Comparison of ENCODE assay signal across 20 mouse cellular contexts in genomic region chr11:69576307-69576706, GRCm38 (mm10). TPM values are rescaled to one million over a fixed set of nuclear protein-coding genes. Genes with fewer than 3 reads are reported as not detected.
DNase-seq lines count a peak whose midpoint lies in the region; ATAC-seq and TF ChIP-seq lines count a peak whose summit lies in the region.
"Had no signal": no experiment of that assay in that cellular context is flagged by ENCODE, and none has a peak within 500 bp of the region (broad histone marks: within the 10 kb centered on the region; RNA-seq: fewer than 3 reads in every experiment).

No protein-coding gene starts in this region.

- no peak overlapping the region for H3K27ac ChIP-seq in forebrain, embryonic 10.5 days
- no peak overlapping the region for H3K27ac ChIP-seq in forebrain, embryonic 15.5 days (replicated peaks)
- no peak overlapping the region for H3K27ac ChIP-seq in forebrain, postnatal 0 days (ENCODE audit: low read depth, low read length)
- H3K27ac ChIP-seq: heart, embryonic 10.5 days; hindbrain, embryonic 15.5 days; intestine, embryonic 15.5 days; left cerebral cortex, adult 2 months; limb, embryonic 10.5 days; midbrain, embryonic 10.5 days had no signal

- H3K9ac ChIP-seq in forebrain, embryonic 15.5 days (replicated peaks): no peak overlapping the region
- H3K9ac ChIP-seq in forebrain, postnatal 0 days: 0 out of 2 replicates have a peak overlapping the region, but pooled peaks have one; percentile 10
- H3K9ac ChIP-seq: hindbrain, embryonic 15.5 days; intestine, embryonic 15.5 days had no signal

- H3K9me3 ChIP-seq in forebrain, embryonic 10.5 days: no peaks in the 10 kb centered on the region
- H3K9me3 ChIP-seq in forebrain, embryonic 15.5 days: no peaks in the 10 kb centered on the region
- H3K9me3 ChIP-seq in megakaryocyte, embryonic 14.5 days: no peaks in the 10 kb centered on the region
- H3K9me3 ChIP-seq in forebrain, postnatal 0 days (ENCODE audit: low read length): no peaks in the 10 kb centered on the region
- H3K9me3 ChIP-seq: heart, embryonic 10.5 days; hindbrain, embryonic 15.5 days; intestine, embryonic 15.5 days; limb, embryonic 10.5 days; midbrain, embryonic 10.5 days had no signal

- WGBS in forebrain, embryonic 10.5 days: 83% methylated on average over 5 of the region's 5 CpGs
- WGBS in forebrain, embryonic 15.5 days: 83% methylated on average over 5 of the region's 5 CpGs
- WGBS in forebrain, postnatal 0 days: 78% methylated on average over 5 of the region's 5 CpGs

- ATAC-seq in forebrain, embryonic 15.5 days (replicated peaks): no peak
- ATAC-seq in megakaryocyte, adult 5-6 weeks (ENCODE audit: poor library complexity, severe bottlenecking): no peak
- ATAC-seq in forebrain, postnatal 0 days: no peak
- ATAC-seq: intestine, embryonic 15.5 days had no signal

- peaks cover 43% of the 10 kb centered on the region for H3K4me1 ChIP-seq in forebrain, embryonic 10.5 days
- H3K4me1 ChIP-seq in forebrain, embryonic 15.5 days: peaks cover 44% of the 10 kb centered on the region
- H3K4me1 ChIP-seq in megakaryocyte, embryonic 14.5 days: peaks cover 67% of the 10 kb centered on the region
- H3K4me1 ChIP-seq in forebrain, postnatal 0 days (ENCODE audit: insufficient read depth): peaks cover 4% of the 10 kb centered on the region; the same call in 1 of the 2 replicates

- H3K4me2 ChIP-seq in forebrain, embryonic 15.5 days (replicated peaks): no peak overlapping the region
- H3K4me2 ChIP-seq in forebrain, postnatal 0 days (ENCODE audit: low read depth): no peak overlapping the region

- no peak for TF ChIP-seq CTCF in forebrain, postnatal 0 days (IDR thresholded peaks at IDR 0.05; ENCODE audit: low read depth)

- no peaks in the 10 kb centered on the region for H3K27me3 ChIP-seq in forebrain, embryonic 10.5 days (ENCODE audit: poor library complexity, severe bottlenecking)
- H3K27me3 ChIP-seq in forebrain, embryonic 15.5 days: no peaks in the 10 kb centered on the region
- H3K27me3 ChIP-seq in megakaryocyte, embryonic 14.5 days (replicated peaks): no peaks in the 10 kb centered on the region
- H3K27me3 ChIP-seq in forebrain, postnatal 0 days (ENCODE audit: insufficient read depth, low read length): no peaks in the 10 kb centered on the region
- H3K27me3 ChIP-seq: hindbrain, embryonic 15.5 days; intestine, embryonic 15.5 days had no signal

- peaks cover 64% of the 10 kb centered on the region for H3K36me3 ChIP-seq in forebrain, embryonic 10.5 days (replicated peaks)
- peaks cover 4% of the 10 kb centered on the region for H3K36me3 ChIP-seq in forebrain, embryonic 15.5 days
- peaks cover 61% of the 10 kb centered on the region for H3K36me3 ChIP-seq in megakaryocyte, embryonic 14.5 days (replicated peaks; ENCODE audit: low read length)
- no peaks in the 10 kb centered on the region for H3K36me3 ChIP-seq in forebrain, postnatal 0 days (ENCODE audit: insufficient read depth)

- DNase-seq in forebrain, embryonic 10.5 days (ENCODE audit: extremely low spot score, low spot score): no peak
- no peak for DNase-seq in forebrain, postnatal 0 days
- no peak for DNase-seq in frontal cortex, postnatal 36 days (ENCODE audit: low spot score in 2 of 2)
- no peak for DNase-seq in adipocyte (ENCODE audit: low spot score)
- DNase-seq: cerebellum, adult 2 months; kidney, adult 9 months; kidney, postnatal 25 days; lung, adult 18-20 months; lung, postnatal 36 days; thymus, postnatal 36 days had no signal

- H3K4me3 ChIP-seq in forebrain, embryonic 10.5 days: 0 out of 2 replicates have a peak overlapping the region, but pooled peaks have one; percentile 89
- H3K4me3 ChIP-seq in forebrain, embryonic 15.5 days: no peak overlapping the region
- peak overlapping the region; percentile 76 for H3K4me3 ChIP-seq in megakaryocyte, embryonic 14.5 days (replicated peaks)
- H3K4me3 ChIP-seq in forebrain, postnatal 0 days (ENCODE audit: low read depth, low read length): no peak overlapping the region
- H3K4me3 ChIP-seq: hindbrain, embryonic 15.5 days; intestine, embryonic 15.5 days; left cerebral cortex, adult 2 months; myocyte had no signal

RNA-seq across cellular contexts. Expression of gene Wrap53, which starts 3.7 kb away (rescaled TPM):
- 46.4 and 51.1 TPM in 2 replicates for polyA plus RNA-seq in forebrain, embryonic 10.5 days (2016; fragmentation: Nextera tagmentation; extraction: Ambion mirVana)
- 26.3 and 27.2 TPM in 2 replicates for polyA plus RNA-seq in forebrain, embryonic 15.5 days (2015; fragmentation: Nextera tagmentation; extraction: Ambion mirVana)
- polyA plus RNA-seq in megakaryocyte, embryonic 14.5 days (2012; ENCODE audit: insufficient read depth, low replicate concordance): 19.7 and 50.2 TPM in 2 replicates
- 11.8 and 12.2 TPM in 2 replicates for total RNA-seq in megakaryocyte, adult 5-6 weeks (2015)
- 5.3 and 5.9 TPM in 2 replicates for total RNA-seq in megakaryocyte, adult 5-6 weeks (2017)
- 10.5 and 13.1 TPM in 2 replicates for total RNA-seq in forebrain, postnatal 0 days (2014; rRNA removed)
- polyA plus RNA-seq in forebrain, postnatal 0 days (2015; fragmentation: Nextera tagmentation; extraction: Ambion mirVana): 14.6 and 17.3 TPM in 2 replicates

RNA-seq across cellular contexts. Expression of gene Trp53, which starts 3.9 kb away (rescaled TPM):
- 192 and 194 TPM in 2 replicates for polyA plus RNA-seq in forebrain, embryonic 10.5 days (2016; fragmentation: Nextera tagmentation; extraction: Ambion mirVana)
- 112 and 115 TPM in 2 replicates for polyA plus RNA-seq in forebrain, embryonic 15.5 days (2015; fragmentation: Nextera tagmentation; extraction: Ambion mirVana)
- 53.2 and 68.6 TPM in 2 replicates for polyA plus RNA-seq in megakaryocyte, embryonic 14.5 days (2012; ENCODE audit: insufficient read depth, low replicate concordance)
- 59.2 and 64.7 TPM in 2 replicates for total RNA-seq in megakaryocyte, adult 5-6 weeks (2015)
- 21.8 and 28.3 TPM in 2 replicates for total RNA-seq in megakaryocyte, adult 5-6 weeks (2017)
- 40.1 and 43.1 TPM in 2 replicates for total RNA-seq in forebrain, postnatal 0 days (2014; rRNA removed)
- polyA plus RNA-seq in forebrain, postnatal 0 days (2015; fragmentation: Nextera tagmentation; extraction: Ambion mirVana): 52.4 and 59.8 TPM in 2 replicates

RNA-seq across cellular contexts. Expression of gene Efnb3, which starts 16.3 kb away (rescaled TPM):
- polyA plus RNA-seq in forebrain, embryonic 10.5 days (2016; fragmentation: Nextera tagmentation; extraction: Ambion mirVana): 27.9 and 28.7 TPM in 2 replicates
- polyA plus RNA-seq in forebrain, embryonic 15.5 days (2015; fragmentation: Nextera tagmentation; extraction: Ambion mirVana): 107 and 114 TPM in 2 replicates
- polyA plus RNA-seq in megakaryocyte, embryonic 14.5 days (2012; ENCODE audit: insufficient read depth, low replicate concordance): 0.51 and 2.1 TPM in 2 replicates
- total RNA-seq in megakaryocyte, adult 5-6 weeks (2015): 0.11 TPM in 1 of 2 replicates, not detected in the other
- total RNA-seq in megakaryocyte, adult 5-6 weeks (2017): 0.45 TPM in 1 of 2 replicates, not detected in the other
- total RNA-seq in forebrain, postnatal 0 days (2014; rRNA removed): 137 and 184 TPM in 2 replicates
- 149 and 171 TPM in 2 replicates for polyA plus RNA-seq in forebrain, postnatal 0 days (2015; fragmentation: Nextera tagmentation; extraction: Ambion mirVana)

RNA-seq across cellular contexts. Expression of gene Dnah2, which starts 27.4 kb away (rescaled TPM):
- polyA plus RNA-seq in forebrain, embryonic 10.5 days (2016; fragmentation: Nextera tagmentation; extraction: Ambion mirVana): 1.5 TPM in 2 replicates
- 2.7 and 3.1 TPM in 2 replicates for polyA plus RNA-seq in forebrain, embryonic 15.5 days (2015; fragmentation: Nextera tagmentation; extraction: Ambion mirVana)
- polyA plus RNA-seq in megakaryocyte, embryonic 14.5 days (2012; ENCODE audit: insufficient read depth, low replicate concordance): 0.95 TPM in 1 of 2 replicates, not detected in the other
- total RNA-seq in megakaryocyte, adult 5-6 weeks (2015): 0.54 and 1.8 TPM in 2 replicates
- total RNA-seq in megakaryocyte, adult 5-6 weeks (2017): 2.1 and 8.0 TPM in 2 replicates
- total RNA-seq in forebrain, postnatal 0 days (2014; rRNA removed): 9.5 and 12.3 TPM in 2 replicates
- polyA plus RNA-seq in forebrain, postnatal 0 days (2015; fragmentation: Nextera tagmentation; extraction: Ambion mirVana): 1.8 and 3.0 TPM in 2 replicates

RNA-seq across cellular contexts. Expression of gene Atp1b2, which starts 29.4 kb away (rescaled TPM):
- 4.3 and 4.6 TPM in 2 replicates for polyA plus RNA-seq in forebrain, embryonic 10.5 days (2016; fragmentation: Nextera tagmentation; extraction: Ambion mirVana)
- polyA plus RNA-seq in forebrain, embryonic 15.5 days (2015; fragmentation: Nextera tagmentation; extraction: Ambion mirVana): 22.2 and 25.9 TPM in 2 replicates
- polyA plus RNA-seq in megakaryocyte, embryonic 14.5 days (2012; ENCODE audit: insufficient read depth, low replicate concordance): 2.8 and 4.2 TPM in 2 replicates
- 0.91 and 2.2 TPM in 2 replicates for total RNA-seq in megakaryocyte, adult 5-6 weeks (2015)
- 0.26 and 0.45 TPM in 2 replicates for total RNA-seq in megakaryocyte, adult 5-6 weeks (2017)
- 38.9 and 74.0 TPM in 2 replicates for total RNA-seq in forebrain, postnatal 0 days (2014; rRNA removed)
- 83.2 and 106 TPM in 2 replicates for polyA plus RNA-seq in forebrain, postnatal 0 days (2015; fragmentation: Nextera tagmentation; extraction: Ambion mirVana)

Comparison
In these comparisons a context has a peak if more than half of its experiments do, and no peak if none do; other contexts are left out.
1. H3K4me3 ChIP-seq: peak in forebrain, embryonic 10.5 days (single experiment) and megakaryocyte, embryonic 14.5 days (single experiment); none in forebrain, embryonic 15.5 days (single experiment) and forebrain, postnatal 0 days (single experiment).